Mouse (Mus musculus): ENCODE results near the gene Srcin1.

- TF ChIP-seq POLR2A (IDR thresholded peaks at IDR 0.05; ENCODE audit: borderline replicate concordance, extremely low read depth, insufficient read depth, insufficient read length, poor library complexity, severe bottlenecking) (no peak), CTCF (IDR thresholded peaks at IDR 0.05; ENCODE audit: borderline replicate concordance, extremely low read depth, insufficient read depth, insufficient read length) (no peak)
Measured at GRCm38 (mm10) chr11:97552151-97552550, 23.8 kb downstream of the Srcin1 start.
